Mouse (Mus musculus): ENCODE results near the gene 2210408I21Rik.

2210408I21Rik gene

DNA sequence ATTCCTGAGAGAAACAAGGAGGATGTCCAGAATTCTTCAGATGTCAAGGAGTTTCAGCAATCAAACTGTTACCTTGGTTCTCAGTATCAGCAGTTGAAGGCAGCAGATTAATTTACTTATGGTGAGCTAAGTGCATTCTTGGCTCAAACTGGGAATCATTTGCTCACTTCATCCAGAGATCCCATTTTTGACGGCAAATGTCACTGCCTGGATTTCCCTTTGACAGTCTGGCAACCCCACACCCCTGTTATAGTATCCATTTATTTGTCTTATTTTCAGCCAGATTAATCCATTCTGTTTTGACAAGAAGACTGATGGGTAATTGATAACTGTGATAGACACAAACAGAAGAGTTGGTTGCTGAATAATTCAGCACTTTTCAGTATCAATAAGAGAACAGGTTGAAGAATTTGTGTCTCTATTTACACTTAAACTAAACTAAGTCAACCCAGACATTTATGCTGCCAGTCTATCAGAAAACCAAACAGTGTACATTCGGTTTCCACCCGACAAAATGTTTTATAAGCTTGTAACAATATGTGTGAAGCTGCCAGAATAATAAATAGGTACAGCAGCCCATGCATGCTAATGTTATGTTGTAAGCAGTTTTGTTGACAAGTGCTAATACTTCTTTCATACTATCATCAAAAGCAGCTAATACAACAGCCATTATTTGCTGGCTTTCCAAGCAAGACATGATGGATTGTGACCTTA, 354.8 kb downstream of the 2210408I21Rik start:
- DNase-seq (ENCODE audit: low read depth) = no peak

- DNase-seq (ENCODE audit: low read depth) = no peak
Measured at GRCm38 (mm10) chr13:77514046-77514445, 378.7 kb downstream of the 2210408I21Rik start.

DNA sequence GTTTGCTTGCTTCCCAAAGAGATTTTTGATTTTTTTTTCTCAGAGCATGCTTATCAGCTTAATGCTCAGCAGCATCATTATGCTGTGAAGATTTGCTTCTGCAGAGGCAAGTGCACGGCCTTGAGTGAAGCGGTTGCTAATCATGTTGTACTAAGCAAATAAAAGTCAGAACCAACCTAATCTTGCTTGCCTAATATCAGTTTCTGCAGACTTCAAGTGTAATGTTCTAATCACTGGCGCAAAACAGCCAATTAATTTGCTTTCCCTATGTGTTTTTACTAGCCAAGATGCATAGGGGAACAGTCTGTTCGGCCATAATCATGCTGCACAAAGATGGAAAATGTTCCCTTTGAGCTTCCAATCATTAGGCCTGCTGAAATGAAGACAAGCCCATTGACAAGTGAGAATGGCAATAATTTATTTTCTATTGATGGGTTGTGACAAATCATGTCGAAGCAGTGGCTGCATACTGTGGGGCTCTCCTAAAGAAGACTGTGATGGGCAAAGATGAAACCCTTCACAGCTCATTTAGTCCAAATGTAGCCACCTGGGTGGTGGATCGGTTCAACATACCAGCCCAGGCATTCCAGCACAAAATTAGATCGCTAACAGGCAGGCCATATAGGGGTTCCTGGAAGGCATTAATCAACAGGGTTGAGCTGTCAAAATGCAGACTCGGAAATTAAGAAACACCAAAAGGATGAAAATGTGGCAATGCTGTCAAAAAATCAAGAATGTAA, 393.8 kb downstream of the 2210408I21Rik start:
- no peak for DNase-seq (ENCODE audit: low read depth)

GRCm38 (mm10) chr13:77529760-77530159, 394.4 kb downstream of the 2210408I21Rik start:
- no peak for DNase-seq (ENCODE audit: low read depth)

DNA sequence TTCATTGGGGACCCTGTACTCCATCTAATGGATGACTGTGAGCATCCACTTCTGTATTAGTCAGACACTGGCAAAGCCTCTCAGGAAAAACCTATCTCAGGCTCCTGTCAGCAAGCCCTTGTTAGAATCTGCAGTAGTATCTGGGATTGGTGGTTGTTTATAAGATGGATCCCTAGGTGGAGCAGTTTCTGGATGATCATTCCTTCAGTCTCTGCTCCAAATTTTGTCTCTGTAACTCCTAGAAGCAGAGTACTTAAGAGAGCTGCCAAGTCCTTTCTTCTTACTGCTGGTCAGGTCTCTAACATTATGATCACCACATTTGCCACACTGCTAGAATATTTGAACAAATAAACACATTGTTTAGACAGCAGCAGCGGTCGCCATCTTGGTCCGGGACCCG, 402.1 kb downstream of the 2210408I21Rik start:
- no peak for DNase-seq (ENCODE audit: low read depth)

GRCm38 (mm10) chr13:77547486-77548385, 412.4 kb downstream of the 2210408I21Rik start:
- DNase-seq (ENCODE audit: low read depth) = no peak

GRCm38 (mm10) chr13:77548386-77548695, 413.0 kb downstream of the 2210408I21Rik start:
- no peak for DNase-seq (ENCODE audit: low read depth)

DNA sequence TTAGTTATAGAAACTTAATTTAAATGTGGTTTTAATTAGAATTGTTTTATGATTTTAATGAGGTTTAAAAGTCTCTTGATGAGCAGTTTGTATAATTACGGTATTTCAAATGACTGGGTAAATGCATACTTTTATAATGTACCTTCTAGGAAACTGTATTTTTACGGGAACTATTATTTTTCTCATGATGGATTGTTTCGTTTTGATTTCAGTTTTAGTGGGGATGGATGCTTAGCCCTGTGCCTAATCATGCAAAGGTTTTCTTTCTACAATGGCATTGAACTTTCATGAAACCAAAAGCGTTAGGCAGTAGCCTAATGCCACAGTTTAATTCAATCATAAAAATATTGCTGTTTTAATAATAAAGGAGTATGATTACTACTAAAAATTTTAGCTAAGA, 413.4 kb downstream of the 2210408I21Rik start:
- DNase-seq (ENCODE audit: low read depth) = no peak

DNA sequence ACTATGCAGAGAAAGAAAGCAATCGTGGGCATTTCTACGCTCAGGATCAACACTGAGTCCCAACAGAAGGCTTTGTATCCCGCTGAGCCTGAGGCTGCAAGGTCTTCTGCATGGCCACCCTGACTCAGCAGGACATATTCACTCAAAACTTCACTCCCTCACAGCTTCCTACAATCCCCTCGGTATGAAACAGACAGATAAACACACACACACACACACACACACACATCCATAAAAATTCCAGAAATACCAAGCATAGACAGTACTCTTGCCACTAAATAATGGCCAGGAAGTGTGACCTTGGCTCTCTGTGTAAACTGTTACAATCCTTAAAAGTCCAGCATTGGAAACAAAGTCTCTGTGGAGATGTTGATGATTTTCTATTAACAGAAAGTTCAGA, 458.7 kb downstream of the 2210408I21Rik start:
- DNase-seq (ENCODE audit: low read depth) = no peak

DNA sequence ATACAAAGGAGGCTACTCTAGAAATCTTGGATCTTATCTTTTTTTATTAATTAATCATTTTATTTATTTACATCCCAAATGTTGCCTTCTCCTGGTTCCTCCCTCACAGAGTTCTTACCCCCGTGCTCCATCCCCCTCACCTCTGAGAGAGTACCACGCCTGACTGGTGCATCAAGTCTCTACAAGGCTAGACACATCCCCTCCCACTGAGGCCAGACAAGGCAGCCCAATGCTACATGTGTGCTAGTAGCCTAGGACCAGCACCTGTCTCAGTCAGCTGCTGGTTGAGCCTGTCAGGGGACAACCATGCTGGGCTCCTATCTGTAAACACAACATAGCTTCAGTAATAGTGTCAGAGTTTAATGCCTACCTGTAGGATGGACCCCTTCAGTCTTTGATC, 480.0 kb downstream of the 2210408I21Rik start:
- DNase-seq (ENCODE audit: low read depth) = no peak

Data from fibroblast of lung, adult 2 months (primary cell).